Mouse (Mus musculus): ENCODE measurements around the gene Capza3.

The Capza3 gene

GRCm38 (mm10) chr6:140040952-140041351 lies at the start of gene Capza3:
Gene Capza3, plus strand, starts transcription at chr6:140041252.
- peak; percentile 58 for DNase-seq

GRCm38 (mm10) chr6:140005181-140005580 lies 35.9 kb upstream of the Capza3 start:
- DNase-seq = peak; percentile 50

- DNase-seq = no peak
These were observed 16.6 kb upstream of the Capza3 start for GRCm38 (mm10) chr6:140024404-140024803.

GRCm38 (mm10) chr6:140041357-140041756 lies 305 bp downstream of the Capza3 start, which contains the start of gene Plcz1:
Gene Plcz1, minus strand, starts transcription at chr6:140041457.
- DNase-seq = no peak

GRCm38 (mm10) chr6:140051476-140051875 lies 10.4 kb downstream of the Capza3 start:
- DNase-seq = peak; percentile 95

GRCm38 (mm10) chr6:140054271-140054928 lies 13.3 kb downstream of the Capza3 start:
- DNase-seq = peak; percentile 53

- no peak for DNase-seq
These were observed 28.1 kb downstream of the Capza3 start for GRCm38 (mm10) chr6:140069177-140069576.

GRCm38 (mm10) chr6:140080933-140081332 lies 39.9 kb downstream of the Capza3 start:
- no peak for DNase-seq

- no peak for DNase-seq
These were observed 40.7 kb downstream of the Capza3 start for GRCm38 (mm10) chr6:140081739-140082138.

- no peak for DNase-seq
These were observed 48.8 kb downstream of the Capza3 start for GRCm38 (mm10) chr6:140089855-140090254.
